Mouse (Mus musculus) E14TG2a.4 (cell line): Measurements from ENCODE around the gene Tex52.

Experiments used
- CTCF ChIP-seq: conservative IDR thresholded peaks from 2 replicates; pipeline ENCODE4 v1.5.1; 2014; ENCODE audit warnings: low read length
- NANOG ChIP-seq: IDR thresholded peaks from 2 replicates; pipeline ENCODE4 v1.6.1; 2014; ENCODE audit warnings: borderline replicate concordance, low read length, mixed read lengths
- POU5F1 ChIP-seq: IDR thresholded peaks from 2 replicates; pipeline ENCODE4 v1.6.1; 2014; ENCODE audit warnings: low read length, borderline replicate concordance

- no peak for TF ChIP-seq CTCF
- TF ChIP-seq NANOG, result no peak
- TF ChIP-seq POU5F1, result no peak
These were observed 57.2 kb downstream of the Tex52 start for GRCm38 (mm10) chr6:128432356-128432915.
